Mouse (Mus musculus): ENCODE data around the gene Hyal1. TPM values are rescaled to one million over a fixed set of nuclear protein-coding genes. Genes with fewer than 3 reads are reported as not detected.

Hyal1 gene
- polyA plus RNA-seq, 1 experiment from 2014 or later, result 4.6 TPM

- Histone ChIP-seq H3K4me1 (ENCODE audit: control insufficient read depth in 2 of 2, insufficient read depth in 2 of 2, low read length in 2 of 2) (peaks cover 6 to 16% of the 10 kb centered on the region in 2 experiments; a peak in 3 of 4 replicates), H3K4me2 (ENCODE audit: low read length) (no peak overlapping the region)
Observed at GRCm38 (mm10) chr9:107582509-107583062, 5.9 kb downstream of the Hyal1 start.

GRCm38 (mm10) chr9:107583174-107583573 lies 6.4 kb downstream of the Hyal1 start:
- no peak overlapping the region for H3K4me3 ChIP-seq (ENCODE audit: control insufficient read depth in 1 of 2, insufficient read depth in 1 of 2, low read depth in 1 of 2, low read length in 2 of 2)
- H3K4me2 ChIP-seq (ENCODE audit: low read length), result no peak overlapping the region
- no peaks in the 10 kb centered on the region for H3K9me3 ChIP-seq (ENCODE audit: control insufficient read depth, low read length)
- no peak overlapping the region for H3K27ac ChIP-seq (replicated peaks in 1 of 2; ENCODE audit: control insufficient read depth in 1 of 2, insufficient read depth in 1 of 2, low read depth in 2 of 2, low read length in 2 of 2)
- H3K27me3 ChIP-seq (ENCODE audit: control insufficient read depth, insufficient read depth, low read length), result no peaks in the 10 kb centered on the region
- 88% methylated on average over 14 of the region's 14 CpGs for WGBS
- peaks cover 18% of the 10 kb centered on the region for H3K36me3 ChIP-seq (ENCODE audit: control insufficient read depth, insufficient read depth, low read length)
- ATAC-seq (ENCODE audit: insufficient number of reproducible peaks, insufficient read depth, low FRiP score, low read depth), result no peak
- H3K4me1 ChIP-seq (ENCODE audit: control insufficient read depth in 2 of 2, insufficient read depth in 2 of 2, low read length in 2 of 2), result peaks cover 6 to 19% of the 10 kb centered on the region in 2 experiments; a peak in 3 of 4 replicates
- no peak overlapping the region for H3K9ac ChIP-seq (ENCODE audit: low read length)

More at GRCm38 (mm10) chr9:107582509-107583062, 5.9 kb downstream of the Hyal1 start:
- Histone ChIP-seq H3K27me3 (ENCODE audit: control insufficient read depth, insufficient read depth, low read length) (no peaks in the 10 kb centered on the region), H3K9ac (ENCODE audit: low read length) (no peak overlapping the region), H3K4me3 (ENCODE audit: control insufficient read depth in 1 of 2, insufficient read depth in 1 of 2, low read depth in 1 of 2, low read length in 2 of 2) (no peak overlapping the region), H3K27ac (replicated peaks in 1 of 2; ENCODE audit: control insufficient read depth in 1 of 2, insufficient read depth in 1 of 2, low read depth in 2 of 2, low read length in 2 of 2) (no peak overlapping the region), H3K9me3 (ENCODE audit: control insufficient read depth, low read length) (no peaks in the 10 kb centered on the region), H3K36me3 (ENCODE audit: control insufficient read depth, insufficient read depth, low read length) (peaks cover 18% of the 10 kb centered on the region)
- WGBS, result 88% methylated on average over 7 of the region's 7 CpGs
- ATAC-seq (ENCODE audit: insufficient number of reproducible peaks, insufficient read depth, low FRiP score, low read depth), result no peak

- H3K9me3 ChIP-seq (ENCODE audit: control insufficient read depth, low read length), result no peaks in the 10 kb centered on the region
- 84% methylated on average over 5 of the region's 5 CpGs for WGBS
- H3K4me1 ChIP-seq (ENCODE audit: control insufficient read depth in 2 of 2, insufficient read depth in 2 of 2, low read length in 2 of 2), result peaks cover 25 to 35% of the 10 kb centered on the region in 2 experiments
- peaks cover 39% of the 10 kb centered on the region for H3K36me3 ChIP-seq (ENCODE audit: control insufficient read depth, insufficient read depth, low read length)
- no peak overlapping the region for H3K9ac ChIP-seq (ENCODE audit: low read length)
- no peak overlapping the region for H3K4me3 ChIP-seq (ENCODE audit: control insufficient read depth in 1 of 2, insufficient read depth in 1 of 2, low read depth in 1 of 2, low read length in 2 of 2)
- H3K4me2 ChIP-seq (ENCODE audit: low read length), result no peak overlapping the region
- H3K27me3 ChIP-seq (ENCODE audit: control insufficient read depth, insufficient read depth, low read length), result no peaks in the 10 kb centered on the region
- ATAC-seq (ENCODE audit: insufficient number of reproducible peaks, insufficient read depth, low FRiP score, low read depth), result no peak
- no peak overlapping the region for H3K27ac ChIP-seq (replicated peaks in 1 of 2; ENCODE audit: control insufficient read depth in 1 of 2, insufficient read depth in 1 of 2, low read depth in 2 of 2, low read length in 2 of 2)
Observed at GRCm38 (mm10) chr9:107586504-107586903, 9.8 kb downstream of the Hyal1 start.

GRCm38 (mm10) chr9:107586974-107587832 lies 10.5 kb downstream of the Hyal1 start, which contains the start of gene Ifrd2:
Ifrd2 (plus strand) TSS chr9:107587642.
- no peaks in the 10 kb centered on the region for H3K27me3 ChIP-seq (ENCODE audit: control insufficient read depth, insufficient read depth, low read length)
- peak; percentile 97 for ATAC-seq (ENCODE audit: insufficient number of reproducible peaks, insufficient read depth, low FRiP score, low read depth)
- H3K9ac ChIP-seq (ENCODE audit: low read length), result peak within 1 kb of the TSS; percentile 79
- peak within 1 kb of the TSS; percentile 94 for H3K4me2 ChIP-seq (ENCODE audit: low read length)
- H3K9me3 ChIP-seq (ENCODE audit: control insufficient read depth, low read length), result no peaks in the 10 kb centered on the region
- peak within 1 kb of the TSS; percentile 64 to 70 for H3K4me3 ChIP-seq (ENCODE audit: control insufficient read depth in 1 of 2, insufficient read depth in 1 of 2, low read depth in 1 of 2, low read length in 2 of 2)
- peaks cover 46% of the 10 kb centered on the region for H3K36me3 ChIP-seq (ENCODE audit: control insufficient read depth, insufficient read depth, low read length)
- H3K4me1 ChIP-seq (ENCODE audit: control insufficient read depth in 2 of 2, insufficient read depth in 2 of 2, low read length in 2 of 2), result peaks cover 23 to 30% of the 10 kb centered on the region in 2 experiments
- WGBS, result 11% methylated on average over 46 of the region's 46 CpGs
- H3K27ac ChIP-seq (replicated peaks in 1 of 2; ENCODE audit: control insufficient read depth in 1 of 2, insufficient read depth in 1 of 2, low read depth in 2 of 2, low read length in 2 of 2), result peak within 1 kb of the TSS; percentile 17 to 64; a peak in 3 of 4 replicates

GRCm38 (mm10) chr9:107587833-107588639 lies 11.3 kb downstream of the Hyal1 start:
- H3K9me3 ChIP-seq (ENCODE audit: control insufficient read depth, low read length), result no peaks in the 10 kb centered on the region
- peaks cover 24 to 38% of the 10 kb centered on the region in 2 experiments for H3K4me1 ChIP-seq (ENCODE audit: control insufficient read depth in 2 of 2, insufficient read depth in 2 of 2, low read length in 2 of 2)
- H3K27ac ChIP-seq (replicated peaks in 1 of 2; ENCODE audit: control insufficient read depth in 1 of 2, insufficient read depth in 1 of 2, low read depth in 2 of 2, low read length in 2 of 2), result peak overlapping the region; percentile 17 to 64; a peak in 3 of 4 replicates
- WGBS, result under 1% methylated on average over 33 of the region's 33 CpGs
- peak overlapping the region; percentile 94 for H3K4me2 ChIP-seq (ENCODE audit: low read length)
- H3K9ac ChIP-seq (ENCODE audit: low read length), result peak overlapping the region; percentile 79
- H3K4me3 ChIP-seq (ENCODE audit: control insufficient read depth in 1 of 2, insufficient read depth in 1 of 2, low read depth in 1 of 2, low read length in 2 of 2), result peak overlapping the region; percentile 64 to 70
- ATAC-seq (ENCODE audit: insufficient number of reproducible peaks, insufficient read depth, low FRiP score, low read depth), result no peak; the same call in 1 of the 2 replicates
- no peaks in the 10 kb centered on the region for H3K27me3 ChIP-seq (ENCODE audit: control insufficient read depth, insufficient read depth, low read length)
- peaks cover 48% of the 10 kb centered on the region for H3K36me3 ChIP-seq (ENCODE audit: control insufficient read depth, insufficient read depth, low read length)

- Histone ChIP-seq H3K4me1 (ENCODE audit: control insufficient read depth in 2 of 2, insufficient read depth in 2 of 2, low read length in 2 of 2) (peaks cover 33 to 48% of the 10 kb centered on the region in 2 experiments), H3K4me2 (ENCODE audit: low read length) (peak overlapping the region; percentile 94; the same call in 1 of the 2 replicates), H3K27me3 (ENCODE audit: control insufficient read depth, insufficient read depth, low read length) (no peaks in the 10 kb centered on the region), H3K27ac (replicated peaks in 1 of 2; ENCODE audit: control insufficient read depth in 1 of 2, insufficient read depth in 1 of 2, low read depth in 2 of 2, low read length in 2 of 2) (peak overlapping the region; percentile 40 to 57; a peak in 3 of 4 replicates), H3K9me3 (ENCODE audit: control insufficient read depth, low read length) (no peaks in the 10 kb centered on the region), H3K9ac (ENCODE audit: low read length) (peak overlapping the region; percentile 5; the same call in 1 of the 2 replicates), H3K36me3 (ENCODE audit: control insufficient read depth, insufficient read depth, low read length) (peaks cover 54% of the 10 kb centered on the region), H3K4me3 (ENCODE audit: control insufficient read depth in 1 of 2, insufficient read depth in 1 of 2, low read depth in 1 of 2, low read length in 2 of 2) (no peak overlapping the region)
- no peak for ATAC-seq (ENCODE audit: insufficient number of reproducible peaks, insufficient read depth, low FRiP score, low read depth)
- WGBS, result 55% methylated on average over 25 of the region's 25 CpGs
Observed at GRCm38 (mm10) chr9:107590058-107590772, 13.5 kb downstream of the Hyal1 start.

GRCm38 (mm10) chr9:107590773-107591060 lies 14.0 kb downstream of the Hyal1 start:
- H3K9me3 ChIP-seq (ENCODE audit: control insufficient read depth, low read length), result no peaks in the 10 kb centered on the region
- no peak overlapping the region for H3K9ac ChIP-seq (ENCODE audit: low read length)
- H3K36me3 ChIP-seq (ENCODE audit: control insufficient read depth, insufficient read depth, low read length), result peaks cover 58% of the 10 kb centered on the region
- ATAC-seq (ENCODE audit: insufficient number of reproducible peaks, insufficient read depth, low FRiP score, low read depth), result no peak
- H3K4me3 ChIP-seq (ENCODE audit: control insufficient read depth in 1 of 2, insufficient read depth in 1 of 2, low read depth in 1 of 2, low read length in 2 of 2), result no peak overlapping the region
- H3K4me1 ChIP-seq (ENCODE audit: control insufficient read depth in 2 of 2, insufficient read depth in 2 of 2, low read length in 2 of 2), result peaks cover 33 to 48% of the 10 kb centered on the region in 2 experiments
- WGBS, result 94% methylated on average over 6 of the region's 6 CpGs
- H3K27ac ChIP-seq (replicated peaks in 1 of 2; ENCODE audit: control insufficient read depth in 1 of 2, insufficient read depth in 1 of 2, low read depth in 2 of 2, low read length in 2 of 2), result peak overlapping the region in 1 of 2 experiments; percentile 57; a peak in 1 of 4 replicates
- no peak overlapping the region for H3K4me2 ChIP-seq (ENCODE audit: low read length)
- no peaks in the 10 kb centered on the region for H3K27me3 ChIP-seq (ENCODE audit: control insufficient read depth, insufficient read depth, low read length)
